Mouse (Mus musculus) forebrain, embryonic 11.5 days (tissue): Measurements from ENCODE around the gene Rps8. TPM values are rescaled to one million over a fixed set of nuclear protein-coding genes. Genes with fewer than 3 reads are reported as not detected.

Experiments used
- microRNA-seq: library from miRNA; unstranded; fragments of <30 nt; microRNA quantifications from one replicate; pipeline ENCODE4, GENCODE M21; 2016; ENCODE audit not compliant: insufficient number of aligned reads
- polyA plus RNA-seq: library from polyadenylated mRNA; unstranded; fragments of >200 nt; fragmentation: Nextera tagmentation; extraction: Ambion mirVana; gene quantifications from 2 replicates; pipeline ENCODE4 v1.2.1, GENCODE M21; 2014

Gene Rps8
- polyA plus RNA-seq, 1 experiment from 2014 or later = 841 TPM

Small RNA genes lying within 50 kb of the gene (microRNA-seq; reads per million reads assigned to microRNA genes)
- gene Gm22398 = not detected

Other genes with a start within 250 kb of the Rps8 start
- gene Urod, start 161.8 kb downstream of the Rps8 start, polyA plus RNA-seq = 84.1 and 88.3 TPM in 2 replicates
- 12.7 and 13.7 TPM in 2 replicates for gene Hectd3, start 160.9 kb downstream of the Rps8 start, polyA plus RNA-seq
- 45.7 and 47.5 TPM in 2 replicates for gene Eif2b3, start 136.8 kb downstream of the Rps8 start, polyA plus RNA-seq
- gene Ptch2, start 60.2 kb downstream of the Rps8 start, polyA plus RNA-seq = 5.8 and 6.4 TPM in 2 replicates
- 4.1 and 6.5 TPM in 2 replicates for gene Btbd19, start 30.5 kb downstream of the Rps8 start, polyA plus RNA-seq
- not detected in 2 replicates for gene Tctex1d4, start 29.4 kb downstream of the Rps8 start, polyA plus RNA-seq
- 16.0 and 17.4 TPM in 2 replicates for gene Plk3, start 22.3 kb downstream of the Rps8 start, polyA plus RNA-seq
- gene Kif2c, start 26.4 kb upstream of the Rps8 start, polyA plus RNA-seq = 111 and 116 TPM in 2 replicates
- 6.4 and 9.0 TPM in 2 replicates for gene Tmem53, start 95.7 kb upstream of the Rps8 start, polyA plus RNA-seq
- gene Armh1, start 95.9 kb upstream of the Rps8 start, polyA plus RNA-seq = 0.49 TPM in 1 of 2 replicates, not detected in the other